Mouse (Mus musculus) cerebellum, postnatal 36 days (tissue): ENCODE data around the gene Gm10198.

Source experiments
- DNase-seq, 2 experiments: peaks; one replicate each; pipeline ENCODE4 v3.0.0; 2021 to 2022; ENCODE audit warnings: mixed read lengths in 2 of 2

The Gm10198 gene

DNA sequence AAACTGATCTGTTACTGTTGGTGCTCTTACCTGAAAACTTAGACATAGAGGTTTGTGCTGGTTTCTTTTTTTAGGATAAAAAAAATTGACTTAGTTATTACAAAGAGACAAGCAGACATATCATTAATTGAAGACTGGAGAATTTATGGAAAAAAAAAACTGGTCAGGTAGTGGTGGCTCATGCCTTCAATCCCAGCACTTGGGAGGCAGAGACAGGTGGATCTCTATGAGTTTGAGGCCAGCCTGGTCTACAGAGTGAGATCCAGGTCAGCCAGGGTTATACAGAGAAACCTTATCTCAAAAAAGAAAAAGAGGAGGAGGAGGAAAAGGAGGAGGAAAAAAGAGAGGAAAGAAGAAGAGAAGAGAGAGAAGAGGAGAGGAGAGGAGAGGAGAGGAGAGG, at the start of gene Gm10198:
TSS of gene Gm10198 (plus strand) at position 301 of the 400 bp plus-strand sequence.
- no peak for DNase-seq

DNA sequence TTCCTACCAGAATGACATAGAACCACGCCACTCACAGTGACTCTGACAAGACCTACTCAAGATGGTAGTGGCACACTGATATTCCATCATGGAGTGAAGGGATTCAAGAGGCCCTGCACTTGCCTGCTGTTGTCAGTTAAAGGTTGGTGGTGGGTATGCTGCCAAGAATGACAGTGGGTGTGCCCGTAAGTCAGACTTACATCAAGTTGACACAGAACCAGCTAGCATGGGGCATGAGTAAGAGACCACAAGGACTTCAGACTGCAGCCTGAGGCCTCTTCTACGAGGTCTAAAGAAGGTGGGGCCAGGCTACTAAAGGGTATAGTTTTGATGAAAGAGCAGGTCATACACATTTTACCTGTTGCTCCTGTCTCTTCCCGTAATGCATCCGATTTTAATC, 47.3 kb upstream of the Gm10198 start:
- no peak for DNase-seq

DNA sequence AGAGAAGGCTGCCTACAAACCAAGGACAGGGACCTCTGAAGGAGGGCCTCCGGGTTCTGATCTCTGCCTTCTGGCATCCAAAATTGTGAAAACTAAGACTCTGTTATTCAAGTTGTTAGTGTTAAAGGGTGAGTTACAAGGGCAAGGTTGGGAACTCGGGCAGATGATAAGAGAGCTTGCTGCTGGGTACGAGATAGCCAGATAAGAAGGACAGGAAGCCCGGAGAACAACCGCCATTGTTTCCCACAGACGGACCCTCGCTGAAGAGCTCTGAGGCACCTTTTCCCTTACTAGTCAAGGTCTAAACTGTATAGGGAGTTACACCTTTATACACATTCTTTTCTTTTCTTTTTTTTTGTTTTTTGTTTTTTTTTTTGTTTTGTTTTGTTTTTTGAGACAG, 39.8 kb upstream of the Gm10198 start:
- DNase-seq: no peak

DNA sequence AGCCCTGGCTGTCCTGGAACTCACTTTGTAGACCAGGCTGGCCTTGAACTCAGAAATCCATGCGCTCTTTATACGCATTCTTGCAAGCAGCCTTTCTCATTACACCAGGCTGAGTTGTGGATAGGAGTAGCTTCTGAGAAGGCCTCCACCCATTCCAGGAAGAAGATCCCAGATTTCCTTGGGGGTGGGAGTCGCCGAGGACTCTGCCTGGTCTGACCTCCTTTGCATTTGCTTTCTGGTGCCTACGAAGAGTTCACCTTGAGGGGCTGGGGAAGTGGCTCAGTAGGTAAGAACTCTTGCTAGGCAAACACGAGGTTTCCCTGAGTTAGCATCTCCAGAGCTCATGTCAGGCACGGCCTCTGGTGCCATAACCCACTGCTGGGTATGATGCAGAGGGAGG, 39.4 kb upstream of the Gm10198 start:
- DNase-seq: no peak

DNA sequence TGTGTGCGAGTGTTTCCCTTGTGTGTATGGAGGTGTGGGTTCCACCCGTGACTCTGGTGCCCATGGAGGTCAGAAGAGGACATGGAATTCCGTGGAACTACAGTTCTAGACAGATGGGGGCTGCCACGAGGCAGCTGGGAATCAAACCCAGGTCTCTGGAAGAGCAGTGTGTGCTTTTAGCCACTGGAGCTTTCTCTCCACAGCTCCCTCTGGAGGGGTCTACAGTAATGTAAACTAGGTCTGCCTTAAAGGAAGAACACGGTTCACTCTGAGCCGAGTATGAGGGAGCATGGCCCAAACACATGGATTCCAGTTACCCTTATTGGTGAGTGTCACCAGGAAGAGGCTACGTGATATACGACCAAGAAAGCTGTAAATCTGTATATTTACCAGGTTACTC, 38.6 kb upstream of the Gm10198 start:
- no peak for DNase-seq

DNA sequence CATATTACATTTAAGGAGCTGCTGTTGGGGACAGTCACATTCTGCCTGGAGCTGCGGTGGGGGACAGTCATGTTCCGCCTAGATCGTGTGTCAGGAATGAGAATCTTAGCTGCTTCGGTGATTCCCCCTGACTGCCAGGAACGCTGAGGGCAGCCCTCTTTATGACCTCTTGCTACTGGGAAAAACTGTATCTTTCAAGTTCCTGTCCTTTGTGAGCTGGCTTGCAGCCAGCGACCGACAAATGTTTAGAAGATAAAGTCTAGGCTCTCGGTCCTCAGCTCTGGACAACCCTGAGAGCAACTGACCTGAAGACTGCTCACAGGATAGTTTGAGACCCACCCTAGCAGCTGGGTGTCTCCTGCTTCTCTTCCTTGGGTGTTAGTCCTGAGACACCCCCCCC, 37.3 kb upstream of the Gm10198 start:
- DNase-seq: no peak

DNA sequence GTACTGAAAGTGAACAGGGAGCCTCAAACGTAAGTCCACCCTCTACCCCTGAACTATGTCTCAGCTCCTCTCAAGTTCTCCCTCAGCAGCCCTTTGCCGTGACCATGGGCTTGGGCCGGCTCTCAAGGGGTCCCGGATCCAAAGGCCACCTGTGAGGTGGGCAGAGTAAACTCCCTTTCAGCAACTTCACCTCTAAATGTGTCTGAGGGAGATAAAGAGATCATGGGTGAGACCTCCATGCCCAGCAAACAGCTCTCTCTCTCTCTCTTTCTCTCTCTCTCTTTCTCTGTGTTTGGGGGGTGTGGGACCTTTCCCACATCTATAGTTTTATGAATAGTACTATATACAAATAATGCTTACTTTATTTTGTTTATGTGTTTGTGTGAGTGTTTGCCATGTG, 36.2 kb upstream of the Gm10198 start:
- no peak for DNase-seq

DNA sequence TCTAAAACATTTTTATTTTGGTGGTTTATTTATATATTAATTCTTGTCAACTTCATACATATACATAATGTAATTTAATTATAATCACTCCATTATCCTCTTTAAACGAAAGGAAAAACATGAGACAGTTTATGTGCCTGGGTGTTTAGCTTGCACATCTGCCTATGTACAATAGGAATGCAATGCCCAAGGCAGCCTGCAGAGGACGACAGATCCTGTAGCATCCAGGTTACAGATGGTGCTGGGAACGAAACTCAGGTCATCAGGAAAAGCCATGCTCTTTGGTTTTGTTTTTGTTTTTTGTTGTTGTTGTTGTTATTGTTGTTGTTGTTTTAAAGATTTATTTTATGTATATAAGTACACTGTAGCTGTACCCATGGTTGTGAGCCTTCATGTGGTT, 32.4 kb upstream of the Gm10198 start:
- no peak for DNase-seq

DNA sequence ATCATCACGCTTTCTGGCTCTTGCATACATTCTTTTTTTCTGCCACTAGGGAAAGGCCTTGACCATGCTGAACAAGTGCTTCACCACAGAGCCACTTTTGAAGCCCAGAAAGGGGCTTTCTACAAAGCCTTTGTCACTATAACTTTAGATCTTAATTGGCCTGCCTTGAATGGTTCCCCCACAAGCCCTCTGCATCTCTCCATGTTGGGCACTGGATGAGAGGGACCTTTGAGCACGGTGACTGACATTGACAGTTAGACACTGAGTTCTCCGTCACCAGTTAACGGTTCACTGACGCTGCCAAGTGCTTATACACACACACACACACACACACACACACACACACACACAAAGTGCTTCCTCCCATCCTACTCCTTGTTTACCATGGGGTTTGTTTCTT, 30.0 kb upstream of the Gm10198 start:
- no peak for DNase-seq

DNA sequence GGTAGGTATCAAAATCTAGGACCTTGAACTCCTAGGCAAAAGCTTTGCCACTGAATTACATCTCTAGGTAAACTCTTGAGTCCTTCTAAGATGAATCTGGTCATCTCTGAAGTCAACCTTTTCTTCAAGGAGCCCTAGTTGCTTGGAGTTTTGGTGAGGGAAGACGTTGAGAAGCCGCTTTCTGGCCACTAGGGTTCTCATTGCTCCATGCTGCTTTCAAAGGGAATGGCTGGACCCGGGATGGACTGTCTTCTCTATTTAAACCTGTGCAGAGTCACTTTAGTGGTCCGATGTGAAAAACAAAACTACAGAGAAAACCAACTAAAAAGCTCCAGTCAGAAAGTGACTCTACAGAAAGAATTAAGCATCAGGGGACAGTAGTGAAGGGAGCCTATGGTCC, 18.4 kb upstream of the Gm10198 start:
- DNase-seq: no peak

DNA sequence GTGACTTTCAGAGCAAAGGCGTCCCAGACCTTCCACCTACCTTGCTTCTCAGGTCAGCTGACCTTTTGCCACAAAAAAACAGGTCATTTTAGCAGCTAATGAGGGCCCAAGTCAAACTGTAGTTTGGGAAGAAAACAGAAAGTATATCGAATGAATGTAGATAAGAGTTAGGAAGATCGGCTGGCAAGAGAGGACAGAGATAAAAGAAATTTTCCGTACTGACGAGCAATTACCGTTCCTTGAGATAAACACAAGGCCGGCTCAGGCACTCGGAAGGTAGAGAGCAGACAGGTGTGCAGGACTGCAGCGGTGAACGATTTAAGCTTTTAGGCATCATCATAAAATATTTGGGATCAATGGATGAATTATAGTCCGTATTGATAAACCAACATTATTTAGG, 15.4 kb upstream of the Gm10198 start:
- no peak for DNase-seq

DNA sequence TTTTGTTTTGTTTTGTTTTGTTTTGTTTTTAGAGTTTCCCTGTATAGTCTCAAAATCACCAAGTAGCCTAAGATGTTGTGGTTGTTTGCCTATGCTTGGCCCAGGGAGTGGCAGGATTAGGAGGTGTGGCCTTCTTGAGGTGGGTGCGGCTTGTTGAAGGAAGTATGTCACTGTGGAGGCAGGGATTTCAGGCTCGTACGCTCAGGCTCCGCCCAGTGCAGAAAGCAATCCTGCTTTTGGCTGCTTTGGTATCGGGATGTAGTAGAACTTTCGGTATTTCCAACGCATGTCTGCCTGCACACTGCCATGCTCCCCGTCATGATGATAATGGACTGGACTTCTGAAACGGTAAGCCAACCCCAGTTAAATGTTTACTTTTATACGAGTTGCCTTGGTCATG, 12.5 kb upstream of the Gm10198 start:
- DNase-seq: no peak

DNA sequence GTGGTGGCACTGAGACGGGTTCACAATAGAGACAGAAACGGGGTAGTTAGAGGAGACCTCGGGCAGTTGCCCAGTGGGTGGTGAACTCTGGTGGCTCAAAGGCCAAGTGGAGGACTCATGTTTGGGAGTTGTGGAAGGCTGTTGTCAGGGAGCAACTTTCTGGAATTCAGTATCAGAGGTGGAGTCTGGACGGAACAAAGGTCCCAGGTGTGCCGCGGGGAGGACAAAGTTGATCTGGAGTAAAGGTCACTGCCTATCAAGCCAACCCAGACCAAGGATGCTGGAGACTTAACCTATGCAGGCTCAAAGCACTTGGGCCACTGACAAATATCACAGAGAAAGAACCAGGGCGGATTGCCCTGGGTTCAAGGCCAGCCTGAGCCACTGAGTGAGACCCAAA, 5.5 kb downstream of the Gm10198 start:
- DNase-seq: no peak

DNA sequence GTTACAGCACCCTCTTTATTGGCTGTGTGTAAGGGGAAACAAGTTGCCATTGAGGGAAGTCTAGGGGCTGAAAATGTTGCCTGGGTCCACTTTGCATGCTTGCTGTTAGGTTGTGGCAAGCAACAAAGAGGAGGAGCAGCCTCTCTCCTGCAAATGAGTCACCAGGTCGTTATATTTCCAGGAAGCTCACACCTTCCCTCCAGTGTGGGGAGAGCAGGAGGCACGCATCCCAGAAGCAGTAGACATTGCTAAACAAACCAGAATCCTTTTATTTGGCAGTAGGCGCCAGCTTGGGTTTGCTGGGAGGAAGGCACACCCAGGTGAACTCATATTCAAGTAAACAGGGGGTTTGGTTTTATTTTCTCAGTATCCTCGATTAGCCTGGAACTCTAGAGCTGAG, 8.8 kb downstream of the Gm10198 start:
- DNase-seq: no peak

DNA sequence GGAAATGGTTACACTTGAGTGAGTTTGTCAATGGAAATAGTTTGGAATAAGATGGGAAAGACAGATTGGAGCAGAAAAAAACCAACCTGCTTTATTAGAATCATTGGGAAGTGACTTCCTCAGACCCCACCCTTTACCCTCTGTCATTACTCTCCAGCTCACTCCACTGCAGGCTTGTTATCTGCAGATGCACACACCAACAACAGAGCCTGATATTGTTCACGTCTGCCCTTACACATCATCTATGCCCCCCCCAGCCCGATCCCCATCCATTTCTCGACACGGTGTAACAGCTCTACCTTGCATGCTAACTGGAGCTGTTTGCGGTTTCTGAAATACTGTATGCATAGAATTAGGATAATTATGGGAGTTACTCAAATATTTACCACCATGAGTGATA, 12.2 kb downstream of the Gm10198 start:
- DNase-seq: no peak

DNA sequence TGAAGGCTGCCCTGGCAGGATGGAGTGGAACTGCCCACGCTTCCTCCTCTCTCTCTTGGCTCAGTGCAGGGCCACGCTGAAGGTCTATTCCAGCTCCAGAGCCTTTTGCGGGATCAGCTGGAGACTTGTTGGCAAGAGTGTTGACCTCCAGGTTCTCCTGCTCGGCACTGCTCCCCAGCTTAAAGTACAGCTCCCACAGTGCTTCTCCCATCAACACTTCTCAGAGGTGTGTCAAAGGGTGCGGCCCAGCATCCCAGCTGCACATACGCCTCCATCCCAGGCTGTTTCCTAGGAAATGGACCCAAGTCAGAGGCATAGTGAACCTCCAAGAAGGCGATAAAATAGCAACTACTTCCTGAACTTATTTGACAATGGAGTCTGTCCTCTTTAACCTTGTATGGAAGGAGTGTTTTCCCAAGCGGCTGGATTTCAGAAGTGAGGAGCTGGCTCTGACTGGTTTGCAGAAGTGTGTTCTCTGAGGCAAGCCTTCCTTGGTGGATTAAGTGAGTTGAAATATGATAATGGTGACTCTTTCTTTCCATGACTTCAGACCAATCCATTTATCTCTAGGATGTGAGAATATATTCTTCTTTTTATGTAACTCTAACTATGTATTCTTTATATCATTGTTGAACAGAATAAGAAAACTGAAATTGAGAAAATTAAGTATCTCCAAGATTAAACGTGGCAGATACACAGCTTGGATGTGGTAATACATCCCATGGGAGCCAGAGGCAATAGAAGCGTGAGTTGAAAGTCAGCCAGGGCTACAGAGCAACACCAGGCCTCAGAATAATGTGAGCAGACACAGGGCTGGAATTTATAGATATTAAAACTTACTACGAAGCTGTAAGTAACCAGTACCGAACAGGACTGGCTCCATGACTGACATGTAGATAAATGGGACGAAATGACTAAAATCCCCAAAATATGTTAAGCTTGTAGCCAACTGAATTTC, 23.9 kb downstream of the Gm10198 start:
- no peak for DNase-seq

DNA sequence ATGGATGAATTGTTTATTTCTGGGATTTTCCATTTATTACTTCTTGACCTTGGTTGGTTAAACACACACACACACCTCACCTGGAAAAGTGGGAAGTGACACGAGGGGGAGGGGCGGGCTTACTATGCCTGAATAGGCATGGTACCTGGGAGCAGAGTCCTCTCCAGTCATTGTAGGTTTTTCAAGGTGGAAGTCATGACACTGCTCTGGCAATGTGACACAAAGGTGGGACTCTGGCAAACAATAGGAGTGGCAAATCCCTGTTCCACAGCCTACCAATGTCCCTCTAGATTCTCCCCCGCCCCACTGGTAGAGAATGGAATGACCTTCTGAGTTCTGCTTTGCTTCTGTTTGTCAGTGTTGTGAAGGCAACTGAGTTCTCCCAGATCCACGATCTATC, 27.8 kb downstream of the Gm10198 start:
- DNase-seq: no peak

DNA sequence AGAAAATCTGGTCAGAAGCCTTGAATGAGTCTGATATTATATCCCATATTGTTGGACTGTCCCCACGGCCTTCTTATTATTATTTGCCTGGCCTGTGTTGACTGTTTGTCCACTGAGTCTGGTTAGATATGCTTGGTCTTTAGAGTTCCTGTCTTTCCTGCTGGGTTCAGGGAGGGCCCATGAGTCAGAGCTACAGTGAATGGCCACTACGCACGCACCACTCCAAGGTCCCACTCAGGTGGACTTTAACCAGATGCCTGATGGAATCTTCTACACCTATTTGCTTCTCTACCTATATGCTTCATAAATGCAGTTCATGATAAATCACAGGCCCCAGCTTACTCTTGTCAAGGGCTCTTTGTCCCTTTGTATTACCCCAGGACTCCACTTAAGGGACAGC, 29.8 kb downstream of the Gm10198 start:
- DNase-seq: no peak

DNA sequence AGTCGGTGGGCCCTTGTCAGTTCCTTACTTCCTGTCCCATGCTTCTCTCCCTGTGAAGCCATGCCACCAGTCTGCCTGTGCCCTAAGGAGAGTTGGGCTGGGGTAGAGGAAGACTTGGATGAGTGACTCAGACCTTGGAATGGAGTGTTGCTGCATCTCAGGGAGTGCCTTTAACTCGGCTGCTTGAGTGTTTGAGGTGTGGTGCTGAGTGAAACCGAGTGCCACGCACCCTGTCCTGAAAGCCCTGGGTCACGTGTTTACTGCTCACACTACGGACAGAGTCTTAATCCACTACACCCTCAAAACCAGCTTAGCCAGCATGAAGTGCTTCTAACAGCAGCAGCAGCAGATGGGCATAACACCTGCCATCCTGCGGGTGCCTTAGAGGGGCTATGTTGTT, 30.5 kb downstream of the Gm10198 start:
- no peak for DNase-seq

DNA sequence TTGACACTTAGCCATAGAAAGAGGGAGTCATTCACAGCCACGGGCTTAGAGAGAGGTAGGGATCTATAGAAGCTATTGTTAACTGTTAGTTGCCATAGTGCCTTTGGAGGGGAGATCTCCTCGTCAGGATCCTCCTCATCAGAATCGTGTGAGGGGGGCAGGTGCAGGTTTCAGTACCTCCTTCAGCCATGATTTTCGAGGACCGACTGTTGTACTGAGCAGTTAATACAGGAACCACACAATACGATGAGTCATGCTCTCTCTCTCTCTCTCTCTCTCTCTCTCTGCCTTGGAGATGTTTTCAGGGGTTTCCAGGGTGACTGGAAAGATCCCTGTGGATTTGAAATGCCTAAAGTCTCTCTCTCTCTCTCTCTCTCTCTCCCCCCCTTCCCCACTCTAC, 31.5 kb downstream of the Gm10198 start:
- DNase-seq: no peak

DNA sequence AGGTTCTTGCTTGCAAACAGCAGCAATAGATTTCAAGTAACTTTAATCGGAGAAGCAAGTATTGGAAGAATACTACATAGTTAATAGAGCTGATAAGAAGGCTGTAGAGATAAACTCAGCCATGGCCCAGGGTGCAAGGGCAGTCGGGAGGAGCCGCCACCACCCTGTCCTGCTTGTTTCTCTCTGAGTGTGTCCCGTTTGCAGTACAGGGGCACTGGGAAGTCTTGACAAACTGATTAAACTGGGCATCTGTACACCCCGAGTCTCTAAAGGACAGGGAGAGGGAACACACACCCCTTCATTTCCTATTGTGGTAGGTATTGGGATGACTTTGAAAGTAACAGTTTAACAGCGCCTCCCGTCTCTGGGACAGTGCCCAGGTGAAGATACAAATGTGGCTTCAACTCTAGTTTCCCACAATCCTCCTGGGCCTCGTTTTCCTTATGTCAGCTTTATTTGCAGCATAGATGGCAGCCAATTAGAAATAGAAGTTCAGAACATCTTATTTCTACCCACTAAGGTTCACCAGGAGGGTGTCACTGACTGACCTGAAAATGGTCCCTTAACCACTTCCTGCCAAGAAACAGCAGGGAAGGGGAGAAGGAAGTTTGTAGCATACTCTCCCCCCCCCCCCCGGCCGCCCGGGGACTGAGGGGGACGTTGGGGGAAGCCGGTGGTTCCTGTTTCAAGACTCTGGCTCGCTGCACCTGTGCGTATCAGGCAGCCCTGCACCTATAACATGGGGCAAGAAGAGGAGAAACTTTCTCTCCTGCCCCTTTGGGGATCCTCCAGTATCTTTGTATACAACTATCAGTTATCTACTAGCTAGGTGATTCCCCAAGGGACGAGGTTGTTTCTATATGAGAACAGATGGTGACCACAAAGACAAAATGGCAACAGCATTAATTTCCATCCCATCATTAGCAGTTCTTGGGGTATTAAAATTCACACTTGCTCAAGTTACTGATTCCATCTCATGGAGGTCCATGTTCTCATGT, 41.9 kb downstream of the Gm10198 start:
- DNase-seq: no peak

DNA sequence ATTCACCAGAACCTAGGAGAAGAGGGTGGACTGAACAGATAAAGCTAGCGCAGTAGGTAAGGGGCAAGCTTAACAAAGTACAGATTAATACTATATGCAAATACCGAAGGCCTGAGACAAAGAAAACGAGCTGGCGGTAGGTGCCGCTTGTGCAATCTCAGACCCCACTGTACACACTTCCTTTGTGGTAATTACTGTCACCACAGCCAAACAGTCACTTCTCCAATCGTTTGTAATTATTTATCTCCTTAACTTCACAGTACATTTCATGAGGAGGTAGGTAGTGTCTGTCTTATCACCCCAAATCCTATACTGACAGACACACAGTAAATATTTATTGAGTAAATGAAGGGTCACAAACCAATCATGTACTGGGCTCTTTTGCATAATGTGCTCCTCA, 47.7 kb downstream of the Gm10198 start:
- no peak for DNase-seq
